In genomic region chr9:21197981-21198380, GRCm38 (mm10) we compare ENCODE assay signal across 8 mouse cellular contexts. TPM values are rescaled to one million over a fixed set of nuclear protein-coding genes. Genes with fewer than 3 reads are reported as not detected.
DNase-seq lines count a peak whose midpoint lies in the region; ATAC-seq lines count a peak whose summit lies in the region.

No protein-coding gene starts in this region.

- peak; percentile 96 for DNase-seq in brain, adult 2 months (ENCODE audit: low read depth, low spot score)
- peak; percentile 82 for DNase-seq in embryo, embryonic 11 days
- peak; percentile 61 for DNase-seq in mesoderm, embryonic 11.5 days (ENCODE audit: low read depth, low spot score)
- DNase-seq in gastrocnemius, postnatal 14 days: no peak
- no peak for DNase-seq in urinary bladder, postnatal 10 days (ENCODE audit: low spot score)
- no peak for DNase-seq in T-cell, adult 2 months (ENCODE audit: low spot score)

- H3K27me3 ChIP-seq in hindbrain, embryonic 15.5 days: no peaks in the 10 kb centered on the region

- ATAC-seq in hindbrain, embryonic 15.5 days (ENCODE audit: low FRiP score, low read depth): peak; percentile 85
- ATAC-seq in monocyte, adult 5-6 weeks (replicated peaks; ENCODE audit: insufficient number of reproducible peaks, low FRiP score, low TSS enrichment, poor library complexity, severe bottlenecking): no peak

- H3K36me3 ChIP-seq in hindbrain, embryonic 15.5 days: peaks cover under 1% of the 10 kb centered on the region; the same call in 1 of the 2 replicates

- peaks cover 26% of the 10 kb centered on the region for H3K4me1 ChIP-seq in hindbrain, embryonic 15.5 days (replicated peaks)

- peak overlapping the region; percentile 81 for H3K4me2 ChIP-seq in hindbrain, embryonic 15.5 days

- peak overlapping the region; percentile 64 for H3K27ac ChIP-seq in hindbrain, embryonic 15.5 days (replicated peaks)

- intact Hi-C loops in gastrocnemius, postnatal 14 days (cut with DNase I; ENCODE audit: low total_unique reads): no loop called here

- 6% methylated on average over 4 of the region's 4 CpGs for WGBS in hindbrain, embryonic 15.5 days

- H3K9me3 ChIP-seq in hindbrain, embryonic 15.5 days: no peaks in the 10 kb centered on the region

- peak overlapping the region; percentile 65 for H3K4me3 ChIP-seq in hindbrain, embryonic 15.5 days

- peak overlapping the region; percentile 80 for H3K9ac ChIP-seq in hindbrain, embryonic 15.5 days

RNA-seq across cellular contexts. Expression of gene Pde4a, which starts 32.5 kb away (rescaled TPM):
- polyA plus RNA-seq in hindbrain, embryonic 15.5 days (2015; fragmentation: Nextera tagmentation; extraction: Ambion mirVana): 36.5 and 41.0 TPM in 2 replicates
- total RNA-seq in gastrocnemius, postnatal 14 days (2021): 10 to 100 TPM; 26.1 to 27.1 TPM
- 2.1 to 5.6 TPM (median 2.5 TPM) in 3 replicates for total RNA-seq in monocyte, adult 5-6 weeks (2017)

RNA-seq across cellular contexts. Expression of gene Keap1, which starts 41.2 kb away (rescaled TPM):
- 66.7 and 68.2 TPM in 2 replicates for polyA plus RNA-seq in hindbrain, embryonic 15.5 days (2015; fragmentation: Nextera tagmentation; extraction: Ambion mirVana)
- total RNA-seq in gastrocnemius, postnatal 14 days (2021): 10 to 100 TPM; 53.6 to 55.2 TPM
- total RNA-seq in monocyte, adult 5-6 weeks (2017): 21.7 to 32.5 TPM (median 22.1 TPM) in 3 replicates

RNA-seq across cellular contexts. Expression of gene Cdc37, which starts 48.2 kb away (rescaled TPM):
- 211 TPM in 2 replicates for polyA plus RNA-seq in hindbrain, embryonic 15.5 days (2015; fragmentation: Nextera tagmentation; extraction: Ambion mirVana)
- 100 to 1,000 TPM; 138 to 139 TPM for total RNA-seq in gastrocnemius, postnatal 14 days (2021)
- total RNA-seq in monocyte, adult 5-6 weeks (2017): 174 to 287 TPM (median 193 TPM) in 3 replicates

RNA-seq across cellular contexts. Expression of gene S1pr5, which starts 50.3 kb away (rescaled TPM):
- polyA plus RNA-seq in hindbrain, embryonic 15.5 days (2015; fragmentation: Nextera tagmentation; extraction: Ambion mirVana): 4.1 and 4.6 TPM in 2 replicates
- total RNA-seq in gastrocnemius, postnatal 14 days (2021): under 1 TPM; 0.10 to 0.27 TPM
- 303 to 435 TPM (median 308 TPM) in 3 replicates for total RNA-seq in monocyte, adult 5-6 weeks (2017)

Comparison
In these comparisons a context has a peak if more than half of its experiments do, and no peak if none do; other contexts are left out.
1. DNase-seq: peak in brain, adult 2 months (single experiment), embryo, embryonic 11 days (single experiment) and mesoderm, embryonic 11.5 days (single experiment); none in gastrocnemius, postnatal 14 days (single experiment), urinary bladder, postnatal 10 days (single experiment) and T-cell, adult 2 months (single experiment).